Mouse (Mus musculus) cerebellum, adult 18-20 months (tissue): Measurements from ENCODE around the gene Bptf.
A peak's percentile ranks its signal among the peaks of the same experiment; 100 is the strongest.
"Not testable (repeated sequence)": the region's sequence is repeated elsewhere in the genome, so short reads cannot be mapped to it uniquely, and the experiment has no call there.

ENCODE experiments used
- DNase-seq, 2 experiments: peaks; one replicate each; pipeline ENCODE4 v3.0.0; 2021

Bptf gene

GRCm38 (mm10) chr11:107016893-107017292 is 115.0 kb downstream of the Bptf start:
- no peak for DNase-seq

GRCm38 (mm10) chr11:107015535-107016187 is 116.3 kb downstream of the Bptf start:
- DNase-seq = not testable (repeated sequence)

- DNase-seq = peak in 1 of 2 experiments; percentile 44
Measured at GRCm38 (mm10) chr11:107014597-107015309, 117.2 kb downstream of the Bptf start.

- no peak for DNase-seq
Measured at GRCm38 (mm10) chr11:107014020-107014585, 117.8 kb downstream of the Bptf start.

- DNase-seq = peak; percentile 97 to 100
Measured at GRCm38 (mm10) chr11:107012324-107013017, 119.5 kb downstream of the Bptf start.

- DNase-seq = no peak
Measured at GRCm38 (mm10) chr11:107011669-107012323, 120.1 kb downstream of the Bptf start.

GRCm38 (mm10) chr11:107011171-107011570 is 120.8 kb downstream of the Bptf start:
- no peak for DNase-seq

- DNase-seq = no peak
Measured at GRCm38 (mm10) chr11:107010447-107010846, 121.5 kb downstream of the Bptf start.

GRCm38 (mm10) chr11:107005538-107005937 is 126.4 kb downstream of the Bptf start:
- no peak for DNase-seq

- no peak for DNase-seq
Measured at GRCm38 (mm10) chr11:107001760-107002675, 129.9 kb downstream of the Bptf start.

GRCm38 (mm10) chr11:106999949-107000513 is 131.9 kb downstream of the Bptf start:
- no peak for DNase-seq

GRCm38 (mm10) chr11:106999151-106999948 is 132.6 kb downstream of the Bptf start, which contains the start of gene Kpna2:
Gene Kpna2 (minus strand): TSS chr11:106999541.
- DNase-seq = peak; percentile 88

- DNase-seq = peak; percentile 19 to 24
Measured at GRCm38 (mm10) chr11:106998651-106999150, 133.2 kb downstream of the Bptf start.

- no peak for DNase-seq
Measured at GRCm38 (mm10) chr11:106997976-106998375, 134.0 kb downstream of the Bptf start.

- DNase-seq = not testable (repeated sequence)
Measured at GRCm38 (mm10) chr11:106996492-106996891, 135.4 kb downstream of the Bptf start.

GRCm38 (mm10) chr11:106994246-106995085 is 137.5 kb downstream of the Bptf start:
- DNase-seq = no peak

GRCm38 (mm10) chr11:106987384-106987783 is 144.5 kb downstream of the Bptf start:
- DNase-seq = no peak

- not testable (repeated sequence) for DNase-seq
Measured at GRCm38 (mm10) chr11:106985979-106986604, 145.8 kb downstream of the Bptf start.
